Mouse (Mus musculus): ENCODE data around the gene Pfkfb3. TPM values are rescaled to one million over a fixed set of nuclear protein-coding genes. Genes with fewer than 3 reads are reported as not detected.

Gene Pfkfb3
- polyA plus RNA-seq, 1 experiment from 2014 or later, result 28.7 TPM

- no peaks in the 10 kb centered on the region for H3K9me3 ChIP-seq (ENCODE audit: control insufficient read depth, low read length)
- no peaks in the 10 kb centered on the region for H3K36me3 ChIP-seq (ENCODE audit: control insufficient read depth, insufficient read depth, low read length)
- peak overlapping the region; percentile 60 for H3K4me3 ChIP-seq (replicated peaks; ENCODE audit: low read depth, low read length)
- H3K27ac ChIP-seq (replicated peaks; ENCODE audit: low read depth, low read length), result peak overlapping the region; percentile 61
- WGBS, result under 1% methylated on average over 39 of the region's 39 CpGs
- peak; percentile 90 for DNase-seq
- peak overlapping the region; percentile 91 for H3K4me2 ChIP-seq (ENCODE audit: low read length)
- peaks cover 23% of the 10 kb centered on the region; the same call in 1 of the 2 replicates for H3K4me1 ChIP-seq (ENCODE audit: control insufficient read depth, insufficient read depth, low read length)
- H3K9ac ChIP-seq (replicated peaks; ENCODE audit: low read length), result peak overlapping the region; percentile 81
- ATAC-seq (ENCODE audit: low FRiP score, low TSS enrichment), result peak; percentile 64
- peaks cover 12% of the 10 kb centered on the region; the same call in 1 of the 2 replicates for H3K27me3 ChIP-seq (ENCODE audit: control insufficient read depth, insufficient read depth, low read length)
Measured at GRCm38 (mm10) chr2:11502901-11503431, 50.9 kb downstream of the Pfkfb3 start.

GRCm38 (mm10) chr2:11502255-11502765 lies 51.6 kb downstream of the Pfkfb3 start:
- peak overlapping the region; percentile 60 for H3K4me3 ChIP-seq (replicated peaks; ENCODE audit: low read depth, low read length)
- DNase-seq, result no peak
- peak overlapping the region; percentile 93; the same call in 1 of the 2 replicates for H3K27ac ChIP-seq (replicated peaks; ENCODE audit: low read depth, low read length)
- H3K9ac ChIP-seq (replicated peaks; ENCODE audit: low read length), result peak overlapping the region; percentile 81
- peak; percentile 32 for ATAC-seq (ENCODE audit: low FRiP score, low TSS enrichment)
- H3K27me3 ChIP-seq (ENCODE audit: control insufficient read depth, insufficient read depth, low read length), result peaks cover 12% of the 10 kb centered on the region; the same call in 1 of the 2 replicates
- peaks cover 23% of the 10 kb centered on the region; the same call in 1 of the 2 replicates for H3K4me1 ChIP-seq (ENCODE audit: control insufficient read depth, insufficient read depth, low read length)
- WGBS, result 0% methylated on average over 15 of the region's 15 CpGs
- 0 out of 2 replicates have a peak, but pooled peaks cover under 1% of the 10 kb centered on the region for H3K36me3 ChIP-seq (ENCODE audit: control insufficient read depth, insufficient read depth, low read length)
- H3K4me2 ChIP-seq (ENCODE audit: low read length), result peak overlapping the region; percentile 91
- H3K9me3 ChIP-seq (ENCODE audit: control insufficient read depth, low read length), result no peaks in the 10 kb centered on the region

DNA sequence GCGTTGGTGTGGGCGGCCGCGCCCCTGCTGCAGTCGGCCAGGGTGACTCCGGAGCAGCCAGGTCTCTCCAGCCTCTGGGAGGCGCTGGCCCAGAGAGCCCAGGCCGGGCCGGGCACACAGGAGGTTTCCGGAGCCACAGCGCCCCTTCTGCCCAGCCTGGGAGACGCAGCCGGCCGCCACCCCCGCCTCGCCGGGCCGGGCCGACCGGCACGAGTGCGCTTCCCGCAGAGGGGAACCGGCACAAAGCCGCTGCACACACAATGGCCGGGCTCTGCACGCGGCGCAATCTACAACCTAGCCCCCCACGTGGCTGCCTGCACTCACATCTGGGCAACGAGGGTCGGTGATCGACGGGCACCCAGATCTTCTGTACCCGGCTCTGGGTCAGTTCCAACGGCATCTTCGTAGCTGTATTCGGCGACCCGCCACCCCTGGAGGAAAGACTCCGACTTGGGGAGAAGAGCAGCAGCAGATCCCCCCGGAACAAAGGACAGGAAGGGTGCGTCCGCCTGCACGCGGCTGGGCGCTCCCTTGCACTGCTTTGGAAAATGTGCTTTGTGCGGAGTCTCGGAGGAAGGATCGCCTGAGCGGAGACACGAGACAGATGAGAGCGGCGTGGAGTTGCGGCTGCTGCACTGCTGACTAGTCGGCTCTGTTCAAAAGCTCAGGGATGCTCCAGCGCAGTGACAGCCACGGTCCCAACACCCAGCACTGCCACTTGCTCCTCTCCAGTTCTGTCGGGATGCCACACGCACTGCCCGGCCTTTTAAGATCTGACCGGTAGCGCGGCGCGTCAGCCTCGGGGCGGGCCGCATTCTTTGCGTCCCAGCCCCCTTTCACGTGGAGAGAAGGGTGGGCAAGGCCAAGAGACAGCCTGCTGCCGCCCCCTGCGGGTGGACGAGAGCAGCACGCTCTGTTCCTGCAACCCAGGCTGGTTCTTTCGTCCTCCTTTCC lies 52.3 kb downstream of the Pfkfb3 start:
- Histone ChIP-seq H3K4me1 (ENCODE audit: control insufficient read depth, insufficient read depth, low read length) (peaks cover 25% of the 10 kb centered on the region; the same call in 1 of the 2 replicates), H3K9me3 (ENCODE audit: control insufficient read depth, low read length) (no peaks in the 10 kb centered on the region), H3K27ac (replicated peaks; ENCODE audit: low read depth, low read length) (peak overlapping the region; percentile 93), H3K36me3 (ENCODE audit: control insufficient read depth, insufficient read depth, low read length) (peaks cover 4% of the 10 kb centered on the region; the same call in 1 of the 2 replicates), H3K4me2 (ENCODE audit: low read length) (peak overlapping the region; percentile 91), H3K9ac (replicated peaks; ENCODE audit: low read length) (peak overlapping the region; percentile 81), H3K4me3 (replicated peaks; ENCODE audit: low read depth, low read length) (peak overlapping the region; percentile 60), H3K27me3 (ENCODE audit: control insufficient read depth, insufficient read depth, low read length) (peaks cover 12% of the 10 kb centered on the region; the same call in 1 of the 2 replicates)
- under 1% methylated on average over 76 of the region's 76 CpGs for WGBS
- ATAC-seq (ENCODE audit: low FRiP score, low TSS enrichment) (peak; percentile 89), DNase-seq (peak; percentile 95)

GRCm38 (mm10) chr2:11500666-11501065 lies 53.2 kb downstream of the Pfkfb3 start:
- ATAC-seq (ENCODE audit: low FRiP score, low TSS enrichment) (peak; percentile 1; the same call in 1 of the 2 replicates), DNase-seq (no peak)
- Histone ChIP-seq H3K36me3 (ENCODE audit: control insufficient read depth, insufficient read depth, low read length) (peaks cover 4% of the 10 kb centered on the region; the same call in 1 of the 2 replicates), H3K4me2 (ENCODE audit: low read length) (peak overlapping the region; percentile 91), H3K9me3 (ENCODE audit: control insufficient read depth, low read length) (no peaks in the 10 kb centered on the region), H3K4me1 (ENCODE audit: control insufficient read depth, insufficient read depth, low read length) (peaks cover 25% of the 10 kb centered on the region; the same call in 1 of the 2 replicates), H3K27me3 (ENCODE audit: control insufficient read depth, insufficient read depth, low read length) (peaks cover 12% of the 10 kb centered on the region; the same call in 1 of the 2 replicates), H3K9ac (replicated peaks; ENCODE audit: low read length) (peak overlapping the region; percentile 81), H3K4me3 (replicated peaks; ENCODE audit: low read depth, low read length) (peak overlapping the region; percentile 60), H3K27ac (replicated peaks; ENCODE audit: low read depth, low read length) (peak overlapping the region; percentile 93)
- WGBS, result 7% methylated on average over 8 of the region's 8 CpGs

DNA sequence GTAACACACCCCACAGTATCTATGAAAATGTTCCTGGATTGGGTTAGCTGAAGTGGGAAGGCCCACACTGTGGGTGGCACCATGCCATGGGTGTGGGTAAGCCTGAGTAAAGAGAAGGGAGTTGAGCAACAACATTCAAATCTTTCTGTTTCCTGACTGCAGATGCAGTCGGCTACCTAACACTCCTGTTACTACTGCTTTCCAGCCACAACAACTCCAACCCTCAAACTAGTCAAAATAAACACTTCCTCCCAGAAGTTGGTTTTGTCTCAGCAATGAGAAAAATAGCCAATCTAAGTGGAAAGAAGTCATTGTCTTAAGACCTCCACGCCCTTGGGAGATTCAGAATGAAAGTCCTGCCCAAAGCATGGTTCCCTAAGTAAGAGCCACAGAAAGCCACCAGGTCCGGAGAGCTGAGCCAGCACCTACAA lies 57.3 kb downstream of the Pfkfb3 start:
- Histone ChIP-seq H3K4me2 (ENCODE audit: low read length) (no peak overlapping the region), H3K27ac (replicated peaks; ENCODE audit: low read depth, low read length) (no peak overlapping the region), H3K36me3 (ENCODE audit: control insufficient read depth, insufficient read depth, low read length) (peaks cover 27% of the 10 kb centered on the region), H3K9me3 (ENCODE audit: control insufficient read depth, low read length) (no peaks in the 10 kb centered on the region), H3K4me3 (replicated peaks; ENCODE audit: low read depth, low read length) (no peak overlapping the region), H3K27me3 (ENCODE audit: control insufficient read depth, insufficient read depth, low read length) (no peaks in the 10 kb centered on the region), H3K9ac (replicated peaks; ENCODE audit: low read length) (no peak overlapping the region), H3K4me1 (ENCODE audit: control insufficient read depth, insufficient read depth, low read length) (peaks cover 23% of the 10 kb centered on the region; the same call in 1 of the 2 replicates)
- DNase-seq (no peak), ATAC-seq (ENCODE audit: low FRiP score, low TSS enrichment) (no peak)
- WGBS, result 94% methylated on average over 3 of the region's 3 CpGs

DNA sequence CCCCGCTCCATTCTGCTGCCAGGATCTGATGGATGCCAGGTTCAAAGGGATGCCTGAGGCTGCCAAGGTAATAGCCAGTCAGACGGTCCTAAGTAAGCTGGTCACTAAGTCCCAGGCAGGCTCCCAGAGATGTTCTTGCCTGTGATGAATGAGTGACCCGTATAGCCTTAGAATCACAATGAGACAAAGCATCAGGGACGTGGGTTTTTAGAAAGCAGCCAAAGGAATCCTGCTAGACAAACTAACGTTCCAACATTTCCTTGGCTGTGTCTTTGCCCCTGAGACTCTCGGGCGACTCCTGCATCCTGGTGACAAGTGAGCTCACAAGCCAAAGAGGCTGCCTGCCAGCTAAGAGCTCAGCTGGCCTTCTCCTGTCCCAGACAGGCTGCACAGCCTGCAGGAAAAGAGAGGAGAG lies 59.0 kb downstream of the Pfkfb3 start:
- ATAC-seq (ENCODE audit: low FRiP score, low TSS enrichment) (no peak), DNase-seq (peak; percentile 56)
- Histone ChIP-seq H3K9me3 (ENCODE audit: control insufficient read depth, low read length) (no peaks in the 10 kb centered on the region), H3K4me1 (ENCODE audit: control insufficient read depth, insufficient read depth, low read length) (peaks cover 14% of the 10 kb centered on the region; the same call in 1 of the 2 replicates), H3K36me3 (ENCODE audit: control insufficient read depth, insufficient read depth, low read length) (peaks cover 45% of the 10 kb centered on the region), H3K27ac (replicated peaks; ENCODE audit: low read depth, low read length) (no peak overlapping the region), H3K9ac (replicated peaks; ENCODE audit: low read length) (no peak overlapping the region), H3K27me3 (ENCODE audit: control insufficient read depth, insufficient read depth, low read length) (no peaks in the 10 kb centered on the region), H3K4me2 (ENCODE audit: low read length) (no peak overlapping the region), H3K4me3 (replicated peaks; ENCODE audit: low read depth, low read length) (no peak overlapping the region)
- 71% methylated on average over 7 of the region's 7 CpGs for WGBS

DNA sequence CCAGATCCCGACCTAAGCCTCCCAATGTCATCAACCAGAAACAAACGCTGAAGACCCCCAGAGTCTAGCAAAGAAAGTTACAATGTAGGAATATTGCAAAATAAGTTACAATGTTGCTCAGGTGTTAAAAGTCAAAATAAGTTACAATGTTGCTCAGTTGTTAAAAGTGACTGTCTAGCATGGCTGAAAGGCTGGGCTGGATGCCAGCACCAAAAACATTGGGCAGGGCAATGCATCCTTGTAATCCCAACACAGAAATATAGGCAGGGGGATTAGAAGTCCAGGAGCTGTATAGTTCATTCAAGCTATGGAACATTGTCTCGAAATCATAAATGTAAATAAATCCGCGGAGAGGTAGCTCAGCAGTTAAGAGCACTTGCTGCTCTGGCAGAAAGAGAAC lies 61.0 kb downstream of the Pfkfb3 start:
- WGBS, result 95% methylated on average over 5 of the region's 5 CpGs

DNA sequence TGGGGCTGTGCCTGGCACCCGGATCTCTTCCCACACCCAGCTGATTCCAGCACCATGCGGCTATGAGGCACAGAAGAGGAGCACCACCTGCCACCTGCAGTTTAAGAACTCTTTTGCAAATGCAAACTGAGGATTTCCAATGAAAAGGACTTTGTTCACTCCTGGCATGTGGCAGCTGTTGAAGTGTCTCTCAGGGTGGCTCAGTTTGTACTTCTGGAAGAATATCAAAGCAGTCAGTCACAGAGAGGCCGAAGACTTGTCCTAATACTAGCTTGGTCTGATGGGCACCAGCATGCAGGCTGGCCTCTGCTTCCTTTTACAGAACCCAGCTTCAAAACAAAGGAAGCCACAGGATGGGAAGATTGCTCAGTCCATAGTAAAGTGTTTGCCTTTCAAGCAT lies 62.4 kb downstream of the Pfkfb3 start:
- Histone ChIP-seq H3K9me3 (ENCODE audit: control insufficient read depth, low read length) (no peaks in the 10 kb centered on the region), H3K9ac (replicated peaks; ENCODE audit: low read length) (no peak overlapping the region), H3K4me3 (replicated peaks; ENCODE audit: low read depth, low read length) (no peak overlapping the region), H3K4me2 (ENCODE audit: low read length) (no peak overlapping the region), H3K27me3 (ENCODE audit: control insufficient read depth, insufficient read depth, low read length) (no peaks in the 10 kb centered on the region), H3K4me1 (ENCODE audit: control insufficient read depth, insufficient read depth, low read length) (0 out of 2 replicates have a peak, but pooled peaks cover 3% of the 10 kb centered on the region), H3K36me3 (ENCODE audit: control insufficient read depth, insufficient read depth, low read length) (peaks cover 70% of the 10 kb centered on the region), H3K27ac (replicated peaks; ENCODE audit: low read depth, low read length) (no peak overlapping the region)
- WGBS, result 57% methylated on average over 3 of the region's 3 CpGs
- ATAC-seq (ENCODE audit: low FRiP score, low TSS enrichment), result no peak
- peak; percentile 8 for DNase-seq

More for the DNA sequence above, 61.0 kb downstream of the Pfkfb3 start:
- DNase-seq (no peak), ATAC-seq (ENCODE audit: low FRiP score, low TSS enrichment) (no peak)
- no peak overlapping the region for H3K27ac ChIP-seq (replicated peaks; ENCODE audit: low read depth, low read length)
- no peaks in the 10 kb centered on the region for H3K27me3 ChIP-seq (ENCODE audit: control insufficient read depth, insufficient read depth, low read length)
- peaks cover 61% of the 10 kb centered on the region for H3K36me3 ChIP-seq (ENCODE audit: control insufficient read depth, insufficient read depth, low read length)
- 0 out of 2 replicates have a peak, but pooled peaks cover 5% of the 10 kb centered on the region for H3K4me1 ChIP-seq (ENCODE audit: control insufficient read depth, insufficient read depth, low read length)
- no peak overlapping the region for H3K4me2 ChIP-seq (ENCODE audit: low read length)
- H3K9ac ChIP-seq (replicated peaks; ENCODE audit: low read length), result no peak overlapping the region
- H3K4me3 ChIP-seq (replicated peaks; ENCODE audit: low read depth, low read length), result no peak overlapping the region
- no peaks in the 10 kb centered on the region for H3K9me3 ChIP-seq (ENCODE audit: control insufficient read depth, low read length)
